Mouse (Mus musculus) intestine, embryonic 14.5 days (tissue): ENCODE measurements around the gene Olfr118. TPM values are rescaled to one million over a fixed set of nuclear protein-coding genes. Genes with fewer than 3 reads are reported as not detected.
"Not testable (repeated sequence)": the region's sequence is repeated elsewhere in the genome, so short reads cannot be mapped to it uniquely, and the experiment has no call there.

Source experiments
- ATAC-seq: fragments of 200-750 bp; cut with Nextera tagmentation; replicated peaks from 2 replicates; pipeline ENCODE4 v1.8.0; 2017; ENCODE audit warnings: low read depth, moderate number of reproducible peaks, moderate TSS enrichment, moderate library complexity; ENCODE audit not compliant: low FRiP score, low TSS enrichment
- DNase-seq: peaks from one replicate; pipeline ENCODE4 v3.0.0-alpha.2; 2018; ENCODE audit warnings: low spot score
- H3K27ac ChIP-seq: fragments of 300-500 bp; sonication (generic); 2 replicates; pipeline ENCODE4 v1.5.1; 2014; ENCODE audit warnings: low read depth, mild to moderate bottlenecking, control low read depth
- H3K27me3 ChIP-seq: fragments of 300-500 bp; sonication (generic); replicated peaks from 2 replicates; pipeline ENCODE4 v1.6.1; 2014; ENCODE audit warnings: low read length, control low read depth; ENCODE audit not compliant: control insufficient read depth, insufficient read depth
- H3K36me3 ChIP-seq: fragments of 300-500 bp; sonication (generic); 2 replicates; pipeline ENCODE4 v1.6.1; 2014; ENCODE audit warnings: low read length, control low read depth; ENCODE audit not compliant: control insufficient read depth, insufficient read depth
- H3K4me1 ChIP-seq: fragments of 300-500 bp; sonication (generic); replicated peaks from 2 replicates; pipeline ENCODE4 v1.6.1; 2014; ENCODE audit warnings: low read length, control low read depth, mixed read lengths; ENCODE audit not compliant: control insufficient read depth, insufficient read depth
- H3K4me2 ChIP-seq: fragments of 300-500 bp; sonication (generic); 2 replicates; pipeline ENCODE4 v1.6.1; 2014; ENCODE audit warnings: low read length
- H3K4me3 ChIP-seq: fragments of 300-500 bp; sonication (generic); 2 replicates; pipeline ENCODE4 v1.5.1; 2014; ENCODE audit warnings: low read depth, low read length, control low read depth, mixed read lengths
- H3K9ac ChIP-seq: fragments of 300-500 bp; sonication (generic); 2 replicates; pipeline ENCODE4 v1.6.1; 2014; ENCODE audit warnings: mild to moderate bottlenecking, low read length
- H3K9me3 ChIP-seq: fragments of 300-500 bp; sonication (generic); 2 replicates; pipeline ENCODE4 v1.6.1; 2016; ENCODE audit warnings: low read length, control low read depth; ENCODE audit not compliant: control insufficient read depth
- WGBS: fragments of 180-500 bp; shearing (Covaris S2); extraction: QIAGEN DNeasy Blood & Tissue Kit; methylation state at CpG from one replicate; pipeline ENCODE4 v1.1.7; 2014; 5-methylcytosine and 5-hydroxymethylcytosine counted together
- polyA plus RNA-seq: library from polyadenylated mRNA; unstranded; fragments of >200 nt; fragmentation: Nextera tagmentation; extraction: Ambion mirVana; gene quantifications from 2 replicates; pipeline ENCODE4 v1.2.1, GENCODE M21; 2014

Olfr118 gene
- polyA plus RNA-seq, result not detected in 2 replicates

GRCm38 (mm10) chr17:37666688-37667087, at the start of gene Olfr118:
Olfr118 (plus strand) TSS chr17:37666988.
- no peak for ATAC-seq
- Histone ChIP-seq H3K36me3 (no peaks in the 10 kb centered on the region), H3K9me3 (no peaks in the 10 kb centered on the region), H3K27me3 (no peaks in the 10 kb centered on the region), H3K4me1 (no peaks in the 10 kb centered on the region), H3K9ac (no peak within 1 kb of the TSS), H3K27ac (no peak within 1 kb of the TSS), H3K4me3 (no peak within 1 kb of the TSS), H3K4me2 (no peak within 1 kb of the TSS)
- DNase-seq, result no peak
- WGBS, result 62% methylated on average over 2 of the region's 2 CpGs

DNA sequence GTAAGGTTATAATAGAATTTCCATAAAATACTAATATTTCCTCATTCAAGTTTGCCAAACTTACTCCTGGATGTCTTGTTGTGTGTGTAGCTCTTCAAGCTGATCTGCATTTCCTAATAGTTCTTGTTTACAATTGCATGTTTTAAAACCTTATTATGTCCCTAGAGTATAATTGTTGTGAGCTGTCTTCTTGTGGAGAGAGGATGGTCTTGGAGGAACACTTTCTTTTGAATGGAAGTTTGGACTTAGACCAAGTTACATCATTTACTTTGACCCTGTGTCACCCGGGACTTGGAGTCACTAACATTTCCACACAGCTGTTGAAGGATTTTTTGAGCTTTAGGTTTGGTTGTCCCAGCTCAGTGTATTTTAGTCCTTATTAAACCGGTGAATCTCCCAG, 39.8 kb upstream of the Olfr118 start, which contains the start of the genes Olfr115 and Olfr116:
Olfr115 (minus strand) TSS at position 101 of the 400 bp plus-strand sequence.
Olfr116 (minus strand) TSS at position 191 of the 400 bp plus-strand sequence.
- Histone ChIP-seq H3K36me3 (no peaks in the 10 kb centered on the region), H3K27ac (no peak within 1 kb of the TSS), H3K27me3 (no peaks in the 10 kb centered on the region), H3K9me3 (no peaks in the 10 kb centered on the region), H3K4me1 (no peaks in the 10 kb centered on the region), H3K9ac (no peak within 1 kb of the TSS), H3K4me2 (no peak within 1 kb of the TSS), H3K4me3 (no peak within 1 kb of the TSS)
- ATAC-seq (no peak), DNase-seq (no peak)
- WGBS, result 69% methylated on average over 2 of the region's 2 CpGs

DNA sequence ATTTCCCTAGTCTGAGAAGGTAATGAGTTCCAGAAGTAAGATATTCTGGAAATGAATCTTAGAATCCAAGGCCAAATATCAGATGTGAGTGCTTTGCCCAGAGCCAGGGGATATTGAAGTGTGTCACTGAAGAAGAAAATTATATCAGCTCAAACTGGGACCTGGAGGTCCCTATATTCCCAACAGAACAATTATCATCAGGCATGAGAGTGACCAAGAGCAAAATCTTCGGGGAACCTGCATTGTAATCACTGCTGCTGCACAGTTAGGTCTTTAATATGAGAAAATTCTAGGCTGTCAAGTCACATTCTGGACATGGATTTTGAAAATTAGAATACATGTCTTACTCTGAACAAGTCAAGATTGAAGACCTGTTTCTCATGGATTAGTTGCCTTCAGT, 3.1 kb upstream of the Olfr118 start, which contains the start of gene Olfr117:
Olfr117 (minus strand) TSS at position 101 of the 400 bp plus-strand sequence.
- H3K36me3 ChIP-seq, result no peaks in the 10 kb centered on the region
- ATAC-seq (no peak), DNase-seq (no peak)
- no peaks in the 10 kb centered on the region for H3K4me1 ChIP-seq
- H3K4me2 ChIP-seq, result no peak within 1 kb of the TSS
- no peaks in the 10 kb centered on the region for H3K27me3 ChIP-seq
- H3K9ac ChIP-seq, result no peak within 1 kb of the TSS
- no peaks in the 10 kb centered on the region for H3K9me3 ChIP-seq
- no peak within 1 kb of the TSS for H3K27ac ChIP-seq
- 68% methylated on average over 1 of the region's 1 CpGs for WGBS
- H3K4me3 ChIP-seq, result no peak within 1 kb of the TSS

DNA sequence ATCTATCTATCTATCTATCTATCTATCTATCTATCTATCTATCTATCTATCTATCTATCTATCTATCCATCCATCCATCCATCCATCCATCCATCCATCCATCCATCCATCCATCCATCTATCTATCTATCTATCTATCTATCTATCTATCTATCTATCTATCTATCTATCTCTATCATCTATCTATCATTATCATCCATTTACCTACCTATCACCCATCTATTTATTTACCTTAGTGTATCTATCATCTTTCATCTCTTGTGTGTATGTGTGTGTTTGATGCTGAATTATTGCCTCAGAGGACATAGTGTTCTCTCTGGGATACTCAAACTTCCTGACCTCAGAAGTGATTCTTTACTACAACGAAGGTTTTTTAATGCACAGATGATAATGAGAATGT, 29.5 kb downstream of the Olfr118 start, which contains the start of gene Olfr119:
Olfr119 (plus strand) TSS at position 301 of the 400 bp plus-strand sequence.
- H3K27ac ChIP-seq, H3K4me3 ChIP-seq, DNase-seq, H3K4me1 ChIP-seq, H3K9me3 ChIP-seq, H3K27me3 ChIP-seq, H3K9ac ChIP-seq, ATAC-seq, H3K36me3 ChIP-seq, H3K4me2 ChIP-seq: not testable (repeated sequence)
- 58% methylated on average over 1 of the region's 1 CpGs for WGBS

DNA sequence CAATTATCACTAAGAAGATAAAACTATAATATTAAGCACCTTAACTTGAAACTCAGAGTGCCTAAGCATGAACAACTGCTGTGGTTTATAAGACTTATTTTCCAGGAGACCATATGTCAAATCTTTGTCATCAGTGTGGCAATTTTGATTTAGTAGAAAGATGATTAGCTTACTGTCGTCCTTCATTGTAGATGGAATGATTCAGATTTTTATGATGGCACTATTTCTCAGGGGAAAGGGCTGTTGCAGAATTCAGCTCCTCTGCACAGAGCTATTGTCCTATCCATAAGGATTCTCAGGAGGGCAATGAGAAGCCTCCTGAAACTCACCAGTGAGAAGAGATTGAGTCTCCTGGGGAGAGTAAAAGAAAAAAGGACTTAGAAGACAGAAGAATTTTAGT, 54.7 kb downstream of the Olfr118 start, which contains the start of gene Olfr120:
Olfr120 (plus strand) TSS at position 301 of the 400 bp plus-strand sequence.
- Histone ChIP-seq H3K4me2 (no peak within 1 kb of the TSS), H3K4me1 (no peaks in the 10 kb centered on the region), H3K27ac (no peak within 1 kb of the TSS), H3K9ac (no peak within 1 kb of the TSS), H3K4me3 (no peak within 1 kb of the TSS), H3K27me3 (no peaks in the 10 kb centered on the region), H3K9me3 (no peaks in the 10 kb centered on the region), H3K36me3 (no peaks in the 10 kb centered on the region)
- no peak for DNase-seq
- ATAC-seq, result no peak
- WGBS, result 73% methylated on average over 1 of the region's 1 CpGs

Other genes starting within 250 kb of the Olfr118 start
- gene Olfr108, start 221.5 kb upstream of the Olfr118 start, polyA plus RNA-seq, result not detected in 2 replicates
- not detected in 2 replicates for gene Olfr109, start 208.1 kb upstream of the Olfr118 start, polyA plus RNA-seq
- not detected in 2 replicates for gene H2-M2, start 183.4 kb upstream of the Olfr118 start, polyA plus RNA-seq
- not detected in 2 replicates for gene Olfr110, start 174.5 kb upstream of the Olfr118 start, polyA plus RNA-seq
- gene Olfr111, start 159.0 kb upstream of the Olfr118 start, polyA plus RNA-seq, result not detected in 2 replicates
- not detected in 2 replicates for gene Olfr112, start 97.5 kb upstream of the Olfr118 start, polyA plus RNA-seq
- gene Olfr113, start 89.3 kb upstream of the Olfr118 start, polyA plus RNA-seq, result not detected in 2 replicates
- gene Olfr114, start 74.2 kb upstream of the Olfr118 start, polyA plus RNA-seq, result not detected in 2 replicates
- not detected in 2 replicates for gene Olfr115, start 39.9 kb upstream of the Olfr118 start, polyA plus RNA-seq
- not detected in 2 replicates for gene Olfr116, start 39.8 kb upstream of the Olfr118 start, polyA plus RNA-seq
- not detected in 2 replicates for gene Olfr117, start 3.2 kb upstream of the Olfr118 start, polyA plus RNA-seq
- not detected in 2 replicates for gene Olfr119, start 29.6 kb downstream of the Olfr118 start, polyA plus RNA-seq
- gene Olfr120, start 54.8 kb downstream of the Olfr118 start, polyA plus RNA-seq, result not detected in 2 replicates
- gene Olfr121, start 81.9 kb downstream of the Olfr118 start, polyA plus RNA-seq, result not detected in 2 replicates
- not detected in 2 replicates for gene Olfr122, start 101.6 kb downstream of the Olfr118 start, polyA plus RNA-seq
- not detected in 2 replicates for gene Olfr123, start 126.5 kb downstream of the Olfr118 start, polyA plus RNA-seq
- not detected in 2 replicates for gene Olfr124, start 132.9 kb downstream of the Olfr118 start, polyA plus RNA-seq
- gene Olfr125, start 166.0 kb downstream of the Olfr118 start, polyA plus RNA-seq, result not detected in 2 replicates
- not detected in 2 replicates for gene Olfr126, start 180.5 kb downstream of the Olfr118 start, polyA plus RNA-seq
- gene Olfr127, start 233.4 kb downstream of the Olfr118 start, polyA plus RNA-seq, result not detected in 2 replicates